Mouse (Mus musculus): ENCODE results near the gene Klhl6. TPM values are rescaled to one million over a fixed set of nuclear protein-coding genes. Genes with fewer than 3 reads are reported as not detected.

Klhl6 gene
- polyA plus RNA-seq (2014; fragmentation: Illumina TruSeq; extraction: RNeasy Lipid Tissue Mini Kit (QIAGEN cat#74804); ENCODE audit: insufficient read depth, low read depth, low replicate concordance), result 8.3 TPM

GRCm38 (mm10) chr16:19982537-19983257 lies at the start of gene Klhl6:
Gene Klhl6, minus strand, starts transcription at chr16:19983037.

Other genes with a start within 250 kb of the Klhl6 start
- gene B3gnt5, start 222.8 kb downstream of the Klhl6 start, polyA plus RNA-seq (2014; fragmentation: Illumina TruSeq; extraction: RNeasy Lipid Tissue Mini Kit (QIAGEN cat#74804); ENCODE audit: insufficient read depth, low read depth, low replicate concordance), result 3.4 TPM
- gene Klhl24, start 114.5 kb upstream of the Klhl6 start, polyA plus RNA-seq (2014; fragmentation: Illumina TruSeq; extraction: RNeasy Lipid Tissue Mini Kit (QIAGEN cat#74804); ENCODE audit: insufficient read depth, low read depth, low replicate concordance), result 16.2 TPM
- 5.0 TPM for gene Yeats2, start 158.0 kb upstream of the Klhl6 start, polyA plus RNA-seq (2014; fragmentation: Illumina TruSeq; extraction: RNeasy Lipid Tissue Mini Kit (QIAGEN cat#74804); ENCODE audit: insufficient read depth, low read depth, low replicate concordance)